ENCODE assay signal across 8 mouse cellular contexts in the genomic region with DNA sequence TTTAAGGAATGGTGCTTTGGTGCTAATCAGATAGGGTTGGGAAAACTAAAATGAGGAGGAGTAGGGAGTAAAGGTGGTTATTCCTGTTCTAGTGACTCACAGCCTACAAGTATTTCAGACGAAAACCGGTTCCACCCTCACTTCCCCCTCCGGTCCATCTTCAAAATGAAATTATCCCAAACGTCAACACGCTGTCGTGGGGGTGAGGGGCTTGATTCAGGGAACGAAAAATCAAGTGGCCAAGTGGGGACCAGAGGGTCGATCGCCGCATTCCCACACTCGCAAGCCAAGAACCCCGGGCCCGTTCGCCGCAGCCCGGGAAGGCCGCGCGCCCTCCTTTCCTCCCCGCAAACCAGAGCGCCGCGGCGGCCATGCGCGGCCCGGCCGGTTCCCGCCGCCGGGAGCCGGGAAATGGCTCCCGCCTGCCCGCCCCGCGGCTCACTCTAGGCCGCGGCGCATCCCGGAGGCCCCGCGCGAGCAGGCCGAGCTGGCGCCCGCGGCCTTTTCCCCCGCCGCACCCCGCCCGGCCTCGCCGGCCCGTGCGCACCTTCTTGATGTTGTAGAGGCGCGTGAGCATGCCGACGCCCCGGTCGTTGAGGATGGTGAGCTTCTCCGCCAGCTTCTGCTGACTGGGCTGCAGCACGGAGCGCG. TPM values are rescaled to one million over a fixed set of nuclear protein-coding genes. Genes with fewer than 3 reads are reported as not detected.
DNase-seq lines count a peak whose midpoint lies in the region; ATAC-seq and TF ChIP-seq lines count a peak whose summit lies in the region.

No protein-coding gene starts in this region.

- TF ChIP-seq EP300 in lung, postnatal 0 days (IDR thresholded peaks at IDR 0.05), result no peak

- no peak for DNase-seq in frontal cortex, postnatal 25 days (ENCODE audit: low spot score in 2 of 2)
- DNase-seq in urinary bladder, postnatal 14 days (ENCODE audit: low spot score), result peak; percentile 45
- DNase-seq in urinary bladder, adult 2 months (ENCODE audit: low spot score), result no peak
- peak; percentile 64 for DNase-seq in fat pad, adult 2 months (ENCODE audit: extremely low read depth, low read depth, low spot score)
- DNase-seq in lung, postnatal 0 days (ENCODE audit: low spot score), result peak; percentile 85
- DNase-seq in right cerebral cortex, postnatal 10 days (ENCODE audit: low spot score in 2 of 2), result peak; percentile 44 to 49

- H3K4me1 ChIP-seq in lung, postnatal 0 days (ENCODE audit: insufficient read depth, low read depth, low read length), result peaks cover 10% of the 10 kb centered on the region

- peak overlapping the region; percentile 63 for H3K4me2 ChIP-seq in lung, postnatal 0 days (replicated peaks; ENCODE audit: low read depth, low read length)

- no peak for TF ChIP-seq CTCF in lung, postnatal 0 days (IDR thresholded peaks at IDR 0.05)

- H3K27me3 ChIP-seq in lung, postnatal 0 days (replicated peaks; ENCODE audit: insufficient read depth, low read length), result no peaks in the 10 kb centered on the region

- no peaks in the 10 kb centered on the region for H3K36me3 ChIP-seq in lung, postnatal 0 days (ENCODE audit: insufficient read depth, low read length)

- ATAC-seq in frontal cortex, adult (ENCODE audit: low TSS enrichment), result peak; percentile 26
- ATAC-seq in inflammation-experienced regulatory T-cells, adult 6 months, result peak; percentile 23
- peak; percentile 66 for ATAC-seq in lung, postnatal 0 days

- H3K27ac ChIP-seq in lung, postnatal 0 days (ENCODE audit: low read length), result peak overlapping the region; percentile 99

- under 1% methylated on average over 45 of the region's 65 CpGs for WGBS in lung, postnatal 0 days

- peak overlapping the region; percentile 98 for H3K9ac ChIP-seq in lung, postnatal 0 days (replicated peaks; ENCODE audit: low read depth)

- peak overlapping the region; percentile 92 for H3K4me3 ChIP-seq in lung, postnatal 0 days (ENCODE audit: low read depth, low read length)

- H3K9me3 ChIP-seq in lung, postnatal 0 days (ENCODE audit: low read length), result no peaks in the 10 kb centered on the region

RNA-seq across cellular contexts. Expression of gene Nckap1, which starts 0.7 kb away (rescaled TPM):
- polyA plus RNA-seq in urinary bladder, adult 2 months (2012; rRNA removed), result 93.1 and 96.9 TPM in 2 replicates
- 1 to 10 TPM; 2.3 to 3.9 (median 2.5) TPM for polyA plus RNA-seq in inflammation-experienced regulatory T-cells, adult 6 months (2017; shearing (Covaris generic))
- 49.0 and 52.3 TPM in 2 replicates for polyA plus RNA-seq in lung, postnatal 0 days (2015; fragmentation: Nextera tagmentation; extraction: Ambion mirVana)

RNA-seq across cellular contexts. Expression of gene Dusp19, which starts 36.4 kb away (rescaled TPM):
- 10.0 and 10.3 TPM in 2 replicates for polyA plus RNA-seq in urinary bladder, adult 2 months (2012; rRNA removed)
- 10 to 100 TPM; 16.1 to 22.1 (median 20.9) TPM for polyA plus RNA-seq in inflammation-experienced regulatory T-cells, adult 6 months (2017; shearing (Covaris generic))
- 10.0 and 11.1 TPM in 2 replicates for polyA plus RNA-seq in lung, postnatal 0 days (2015; fragmentation: Nextera tagmentation; extraction: Ambion mirVana)

RNA-seq across cellular contexts. Expression of gene Nup35, which starts 36.6 kb away (rescaled TPM):
- 17.4 and 21.9 TPM in 2 replicates for polyA plus RNA-seq in urinary bladder, adult 2 months (2012; rRNA removed)
- polyA plus RNA-seq in inflammation-experienced regulatory T-cells, adult 6 months (2017; shearing (Covaris generic)), result 10 to 100 TPM; 27.5 to 35.3 (median 34.4) TPM
- polyA plus RNA-seq in lung, postnatal 0 days (2015; fragmentation: Nextera tagmentation; extraction: Ambion mirVana), result 18.0 and 21.2 TPM in 2 replicates

Comparison
In these comparisons a context has a peak if more than half of its experiments do, and no peak if none do; other contexts are left out.
1. DNase-seq: peak in urinary bladder, postnatal 14 days (single experiment), fat pad, adult 2 months (single experiment), lung, postnatal 0 days (single experiment) and right cerebral cortex, postnatal 10 days (2 of 2); none in frontal cortex, postnatal 25 days (0 of 2) and urinary bladder, adult 2 months (single experiment).
2. RNA of gene Nckap1, which starts 0.7 kb away (polyA plus RNA-seq): 93.1 to 96.9 TPM in urinary bladder, adult 2 months and 49.0 to 52.3 TPM in lung, postnatal 0 days; 2.3 to 3.9 TPM in inflammation-experienced regulatory T-cells, adult 6 months; every median in the first group is over 10 times any median in the second.
3. Peak in every context shown above with its lines, with median percentiles within 50 percentile points of each other: ATAC-seq.